Mouse (Mus musculus) CH12.LX (cell line): Measurements from ENCODE around the gene Acbd6. TPM values are rescaled to one million over a fixed set of nuclear protein-coding genes. Genes with fewer than 3 reads are reported as not detected.

Experiments
- DNase-seq: peaks from one replicate; pipeline ENCODE4 v3.0.0-alpha.2; 2013; ENCODE audit errors: extremely low read depth
- H3K27ac ChIP-seq: 2 replicates; pipeline ENCODE4 v1.5.1; 2012; ENCODE audit warnings: low read depth, mild to moderate bottlenecking, control low read depth, moderate library complexity; ENCODE audit not compliant: insufficient read depth
- H3K27me3 ChIP-seq: replicated peaks from 2 replicates; pipeline ENCODE3; 2012; ENCODE audit warnings: inconsistent platforms
- H3K36me3 ChIP-seq, 2 experiments: replicated peaks in 1 of 2; 2 replicates each; pipeline versions ENCODE3 to v1.6.1; 2012; ENCODE audit warnings: inconsistent platforms in 1 of 2, low read length in 1 of 2, mild to moderate bottlenecking in 1 of 2, mixed read lengths in 1 of 2, moderate library complexity in 1 of 2; ENCODE audit not compliant: control insufficient read depth in 1 of 2, insufficient read depth in 1 of 2
- H3K4me1 ChIP-seq, 2 experiments: 2 replicates each; pipeline ENCODE4 v1.6.1; 2012; ENCODE audit warnings: inconsistent platforms in 1 of 2, moderate library complexity in 1 of 2; ENCODE audit not compliant: insufficient read depth in 2 of 2, control insufficient read depth in 1 of 2
- H3K4me2 ChIP-seq: 2 replicates; pipeline ENCODE4 v1.6.1; 2012; ENCODE audit warnings: low read depth, mild to moderate bottlenecking, control low read depth; ENCODE audit not compliant: poor library complexity, insufficient read depth, severe bottlenecking
- H3K4me3 ChIP-seq, 3 experiments: fragments of 150-350 bp in 1 of 3; sonication (generic) in 1 of 3; replicated peaks in 1 of 3; 2 replicates each; pipeline versions ENCODE3 to v1.5.1; 2011 to 2012; ENCODE audit warnings: low read depth in 2 of 3, low read length in 2 of 3, mild to moderate bottlenecking in 2 of 3, moderate library complexity in 2 of 3, control low read depth in 1 of 3, improper control_type of control experiment in 1 of 3, inconsistent platforms in 1 of 3, mixed read lengths in 1 of 3; ENCODE audit not compliant: poor library complexity in 1 of 3
- H3K79me2 ChIP-seq: replicated peaks from 2 replicates; pipeline ENCODE4 v1.6.1; 2012; ENCODE audit warnings: mild to moderate bottlenecking, moderate library complexity; ENCODE audit not compliant: control insufficient read depth, poor library complexity, insufficient read depth, severe bottlenecking; ENCODE audit errors: extremely low read depth
- H3K9ac ChIP-seq: 2 replicates; pipeline ENCODE4 v1.6.1; 2012; ENCODE audit warnings: low read depth, mild to moderate bottlenecking, control low read depth, moderate library complexity; ENCODE audit not compliant: insufficient read depth
- H3K9me3 ChIP-seq: replicated peaks from 2 replicates; pipeline ENCODE3; 2012; ENCODE audit warnings: low read length, inconsistent platforms, mixed read lengths
- BHLHE40 ChIP-seq: IDR thresholded peaks from 2 replicates; pipeline ENCODE4 v1.6.1; 2011; ENCODE audit warnings: mild to moderate bottlenecking, low read depth, low read length, improper control_type of control experiment
- CHD1 ChIP-seq: IDR thresholded peaks from 2 replicates; pipeline ENCODE4 v1.6.1; 2012; ENCODE audit warnings: low read depth, low read length, improper control_type of control experiment, inconsistent platforms
- CTCF ChIP-seq, 2 experiments: IDR thresholded peaks in 1 of 2; conservative IDR thresholded peaks in 1 of 2; 2 replicates each; pipeline ENCODE4 v1.5.1; 2011 to 2012; ENCODE audit warnings: low read depth in 2 of 2, low read length in 2 of 2, improper control_type of control experiment in 1 of 2, inconsistent platforms in 1 of 2, mild to moderate bottlenecking in 1 of 2, moderate library complexity in 1 of 2
- EP300 ChIP-seq: IDR thresholded peaks from 2 replicates; pipeline ENCODE4 v1.6.1; 2011; ENCODE audit warnings: low read length, improper control_type of control experiment
- JUND ChIP-seq: conservative IDR thresholded peaks from 2 replicates; pipeline ENCODE4 v1.6.1; 2011; ENCODE audit warnings: low read depth, low read length, improper control_type of control experiment
- KAT2A ChIP-seq: IDR thresholded peaks from 2 replicates; pipeline ENCODE4 v1.6.1; 2012; ENCODE audit warnings: low read length, improper control_type of control experiment, inconsistent platforms; ENCODE audit not compliant: insufficient replicate concordance
- MAFK ChIP-seq: IDR thresholded peaks from 2 replicates; pipeline ENCODE4 v1.6.1; 2011; ENCODE audit warnings: low read length, improper control_type of control experiment; ENCODE audit not compliant: insufficient replicate concordance
- MAX ChIP-seq: IDR thresholded peaks from 2 replicates; pipeline ENCODE4 v1.6.1; 2011; ENCODE audit warnings: low read length, improper control_type of control experiment
- MAZ ChIP-seq: IDR thresholded peaks from 2 replicates; pipeline ENCODE4 v1.6.1; 2012; ENCODE audit warnings: low read depth, mild to moderate bottlenecking, inconsistent platforms, low read length, improper control_type of control experiment, moderate library complexity
- MEF2A ChIP-seq: IDR thresholded peaks from 2 replicates; pipeline ENCODE4 v1.6.1; 2014; ENCODE audit warnings: low read depth, mild to moderate bottlenecking, inconsistent platforms, low read length, improper control_type of control experiment, borderline replicate concordance
- MXI1 ChIP-seq: IDR thresholded peaks from 2 replicates; pipeline ENCODE4 v1.6.1; 2011; ENCODE audit warnings: mild to moderate bottlenecking, low read depth, low read length, improper control_type of control experiment
- NRF1 ChIP-seq: IDR thresholded peaks from 2 replicates; pipeline ENCODE4 v1.6.1; 2014; ENCODE audit warnings: low read depth, mild to moderate bottlenecking, inconsistent platforms, low read length, improper control_type of control experiment, moderate library complexity
- POLR2A ChIP-seq: IDR thresholded peaks from 2 replicates; pipeline ENCODE4 v1.6.1; 2011; ENCODE audit warnings: low read depth, mild to moderate bottlenecking, improper control_type of control experiment, low read length
- POLR2AphosphoS2 ChIP-seq: IDR thresholded peaks from 2 replicates; pipeline ENCODE4 v1.6.1; 2011; ENCODE audit warnings: low read depth, low read length, improper control_type of control experiment
- RCOR1 ChIP-seq: conservative IDR thresholded peaks from 2 replicates; pipeline ENCODE4 v1.6.1; 2012; ENCODE audit warnings: low read depth, mild to moderate bottlenecking, inconsistent platforms, low read length, improper control_type of control experiment
- TBP ChIP-seq: conservative IDR thresholded peaks from 2 replicates; pipeline ENCODE4 v1.6.1; 2011; ENCODE audit warnings: low read depth, low read length, improper control_type of control experiment
- TCF12 ChIP-seq: IDR thresholded peaks from 2 replicates; pipeline ENCODE4 v1.6.1; 2014; ENCODE audit warnings: low read depth, mild to moderate bottlenecking, inconsistent platforms, low read length, improper control_type of control experiment
- ZNF384 ChIP-seq: IDR thresholded peaks from 2 replicates; pipeline ENCODE4 v1.6.1; 2012; ENCODE audit warnings: low read depth, low read length, improper control_type of control experiment, inconsistent platforms
- dilution Hi-C: fragments of 300-500 bp; cut with MboI; formaldehyde crosslinking; loops from 2 replicates; pipeline ENCODE4 v1.14.3; 2020; ENCODE audit warnings: low sequenced_read_pairs; ENCODE audit not compliant: extremely low pct_unique_long_range_greater_than_20kb, extremely low pct_ligation_motif_present
- in situ Hi-C: fragments of 300-500 bp; cut with MboI; formaldehyde crosslinking; loops from 3 replicates; pipeline ENCODE4 v1.14.3; 2019; ENCODE audit warnings: low sequenced_read_pairs, low pct_ligation_motif_present, low pct_unique_long_range_greater_than_20kb, mixed read lengths
- polyA plus RNA-seq: library from polyadenylated mRNA; unstranded; fragments of >175 nt; gene quantifications from 2 replicates; pipeline ENCODE4 v1.2.1, GENCODE M21; 2012; ENCODE audit warnings: low read depth; ENCODE audit not compliant: insufficient read length
- total RNA-seq, 2 experiments: library from RNA; depleted of rRNA; stranded (reverse); fragments of 300-350 nt in 1 of 2; fragments of >200 nt in 1 of 2; gene quantifications; 2 replicates each; pipeline ENCODE4 v1.2.3; 2012 to 2014

Gene Acbd6
- total and polyA plus RNA-seq, 3 experiments, result 51.9 to 97.8 (median 74.4) TPM

DNA sequence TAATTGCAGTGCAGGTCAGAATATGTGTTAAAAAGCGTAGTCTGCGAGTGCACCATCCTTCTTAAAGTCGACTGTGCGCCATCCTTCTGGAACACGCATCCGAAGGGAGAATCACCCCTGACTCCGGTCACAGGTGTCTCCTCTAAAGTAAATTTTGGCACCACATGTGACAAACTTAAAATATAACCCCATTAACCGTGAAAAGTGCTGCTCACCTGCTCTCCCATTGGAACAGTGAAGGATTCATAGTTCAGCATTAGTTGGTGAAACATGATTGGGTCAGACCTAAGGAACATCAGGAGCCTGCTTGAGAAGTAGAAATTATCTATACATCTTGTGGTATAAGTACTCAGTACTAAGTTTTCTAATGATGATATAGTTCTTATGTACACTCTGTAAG is 65.3 kb downstream of the Acbd6 start:
- peaks cover 0 to 24% of the 10 kb centered on the region in 2 experiments for H3K36me3 ChIP-seq
- dilution Hi-C loops, result no loop called here
- in situ Hi-C loops, result no loop called here

DNA sequence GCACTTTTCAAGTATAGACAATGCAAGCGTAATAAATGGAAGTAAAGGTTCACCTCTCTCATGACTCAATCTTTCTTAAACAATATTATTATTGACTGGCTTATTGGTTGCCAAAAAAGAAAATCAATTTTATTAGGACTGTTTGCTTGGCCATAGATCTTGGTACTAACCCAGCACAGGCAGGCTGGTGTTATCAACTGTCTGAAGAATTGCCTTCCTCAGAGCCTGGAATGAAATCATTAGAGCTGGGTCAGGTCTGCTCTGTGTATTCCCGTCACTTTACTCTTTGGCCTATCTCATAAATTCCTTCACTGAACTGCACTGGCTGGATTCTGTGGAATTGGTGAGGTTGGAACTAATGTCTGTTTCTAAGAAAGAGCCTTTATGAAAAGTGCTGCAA is 69.8 kb downstream of the Acbd6 start:
- Histone ChIP-seq H3K4me2 (no peak overlapping the region), H3K36me3 (peaks cover 0 to 15% of the 10 kb centered on the region in 2 experiments)
- TF ChIP-seq POLR2A (no peak), POLR2AphosphoS2 (no peak), CTCF (conservative IDR thresholded peaks at IDR 0.05 in 1 of 2, IDR thresholded peaks at IDR 0.05 in 1 of 2; ENCODE audit: low read depth in 2 of 2, low read length in 2 of 2) (no peak)
- TF ChIP-seq, all 38 proteins: peak for 0
- DNase-seq, result no peak
- dilution Hi-C loops (no loop called here), in situ Hi-C loops (no loop called here)
- Histone ChIP-seq H3K9me3 (no peaks in the 10 kb centered on the region), H3K4me3 (no peak overlapping the region), H3K27me3 (no peaks in the 10 kb centered on the region), H3K9ac (no peak overlapping the region), H3K4me1 (no peaks in the 10 kb centered on the region), H3K27ac (no peak overlapping the region), H3K79me2 (no peaks in the 10 kb centered on the region)

More for the DNA sequence above, 65.3 kb downstream of the Acbd6 start:
- Histone ChIP-seq H3K27me3 (no peaks in the 10 kb centered on the region), H3K4me3 (no peak overlapping the region), H3K9ac (no peak overlapping the region), H3K27ac (no peak overlapping the region), H3K4me2 (no peak overlapping the region), H3K9me3 (no peaks in the 10 kb centered on the region), H3K4me1 (peaks cover 0 to 3% of the 10 kb centered on the region in 2 experiments; a peak in 2 of 4 replicates), H3K79me2 (no peaks in the 10 kb centered on the region)
- no peak for DNase-seq
- TF ChIP-seq RCOR1, result no peak
- TF ChIP-seq MAFK, result no peak
- no peak for TF ChIP-seq TBP

DNA sequence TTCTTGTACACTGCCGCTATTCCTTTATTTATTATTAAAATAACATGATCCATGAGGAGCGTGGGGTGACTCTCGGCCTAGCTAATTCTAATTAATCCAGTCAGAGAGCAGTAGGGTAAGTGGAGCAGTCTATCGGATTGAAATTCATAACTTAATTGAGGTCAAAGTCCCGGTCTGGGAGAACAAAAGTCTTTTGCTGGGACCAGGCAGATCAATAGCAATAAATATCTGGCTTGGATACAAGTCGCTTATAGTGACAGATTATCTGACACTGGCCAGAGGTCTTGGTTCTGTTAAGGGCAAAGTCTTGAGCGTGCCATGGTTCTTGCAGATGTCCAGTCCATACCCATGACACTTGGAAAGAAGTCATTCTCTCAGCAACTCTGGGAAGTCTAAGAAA is 78.7 kb downstream of the Acbd6 start:
- TF ChIP-seq NRF1 (no peak), EP300 (no peak), ZNF384 (no peak), MAZ (no peak), MAX (no peak), CHD1 (no peak), MXI1 (no peak), BHLHE40 (no peak), TCF12 (no peak), JUND (no peak), MAFK (no peak), KAT2A (no peak), MEF2A (no peak)
- Histone ChIP-seq H3K27ac (no peak overlapping the region), H3K4me2 (no peak overlapping the region), H3K9ac (no peak overlapping the region), H3K9me3 (no peaks in the 10 kb centered on the region), H3K4me1 (no peaks in the 10 kb centered on the region), H3K36me3 (peaks cover 0 to 3% of the 10 kb centered on the region in 2 experiments), H3K27me3 (no peaks in the 10 kb centered on the region), H3K79me2 (no peaks in the 10 kb centered on the region), H3K4me3 (no peak overlapping the region)
- DNase-seq, result no peak
- in situ Hi-C loops (no loop called here), dilution Hi-C loops (no loop called here)
